Mouse (Mus musculus) forebrain, postnatal 0 days (tissue): Measurements from ENCODE around the gene Naa25. TPM values are rescaled to one million over a fixed set of nuclear protein-coding genes. Genes with fewer than 3 reads are reported as not detected.

Source experiments
- ATAC-seq: fragments of 200-750 bp; cut with Nextera tagmentation; 2 replicates; pipeline ENCODE4 v1.8.0; 2017; ENCODE audit warnings: mild to moderate bottlenecking, moderate library complexity
- DNase-seq: peaks from one replicate; pipeline ENCODE4 v3.0.0-alpha.2; 2015
- H3K27ac ChIP-seq: fragments of 300-500 bp; sonication (generic); 2 replicates; pipeline ENCODE4 v1.5.1; 2014; ENCODE audit warnings: low read depth, mild to moderate bottlenecking, antibody characterized with exemption, low read length, moderate library complexity, mixed read lengths
- H3K27me3 ChIP-seq: fragments of 300-500 bp; sonication (generic); 2 replicates; pipeline ENCODE4 v1.6.1; 2014; ENCODE audit warnings: mild to moderate bottlenecking, low read length, mixed read lengths; ENCODE audit not compliant: insufficient read depth
- H3K36me3 ChIP-seq: fragments of 300-500 bp; sonication (generic); 2 replicates; pipeline ENCODE4 v1.6.1; 2014; ENCODE audit warnings: mild to moderate bottlenecking, moderate library complexity; ENCODE audit not compliant: insufficient read depth
- H3K4me1 ChIP-seq: fragments of 300-500 bp; sonication (generic); 2 replicates; pipeline ENCODE4 v1.6.1; 2014; ENCODE audit warnings: antibody characterized with exemption; ENCODE audit not compliant: insufficient read depth
- H3K4me2 ChIP-seq: fragments of 300-500 bp; sonication (generic); 2 replicates; pipeline ENCODE4 v1.6.1; 2014; ENCODE audit warnings: low read depth, mild to moderate bottlenecking, moderate library complexity
- H3K4me3 ChIP-seq: fragments of 300-500 bp; sonication (generic); 2 replicates; pipeline ENCODE4 v1.5.1; 2014; ENCODE audit warnings: low read depth, low read length, mixed read lengths
- H3K9ac ChIP-seq: fragments of 300-500 bp; sonication (generic); 2 replicates; pipeline ENCODE4 v1.6.1; 2014; ENCODE audit warnings: mild to moderate bottlenecking
- H3K9me3 ChIP-seq: fragments of 300-500 bp; sonication (generic); 2 replicates; pipeline ENCODE4 v1.6.1; 2016; ENCODE audit warnings: low read length
- CTCF ChIP-seq: sonication (generic); IDR thresholded peaks from 2 replicates; pipeline ENCODE4 v1.5.1; 2016; ENCODE audit warnings: antibody characterized with exemption, control low read depth, low read depth
- WGBS: fragments of 180-500 bp; shearing (Covaris S2); extraction: QIAGEN DNeasy Blood & Tissue Kit; methylation state at CpG from one replicate; pipeline ENCODE4 v1.1.7; 2014; 5-methylcytosine and 5-hydroxymethylcytosine counted together
- polyA plus RNA-seq: library from polyadenylated mRNA; unstranded; fragments of >200 nt; fragmentation: Nextera tagmentation; extraction: Ambion mirVana; gene quantifications from 2 replicates; pipeline ENCODE4 v1.2.1, GENCODE M21; 2015
- total RNA-seq: library from RNA; depleted of rRNA; stranded (reverse); fragments of >200 nt; gene quantifications from 2 replicates; pipeline ENCODE4 v1.2.3, GENCODE M21; 2014

Naa25 gene
- total and polyA plus RNA-seq, 2 experiments from 2014 or later: 44.1 to 45.9 TPM

GRCm38 (mm10) chr5:121438756-121439155 lies 41.0 kb downstream of the Naa25 start:
- H3K27me3 ChIP-seq: no peaks in the 10 kb centered on the region
- H3K4me1 ChIP-seq: no peaks in the 10 kb centered on the region
- no peak overlapping the region for H3K9ac ChIP-seq
- no peak overlapping the region for H3K27ac ChIP-seq
- DNase-seq (no peak), ATAC-seq (no peak)
- H3K9me3 ChIP-seq: no peaks in the 10 kb centered on the region
- TF ChIP-seq CTCF: no peak
- H3K4me2 ChIP-seq: no peak overlapping the region
- H3K36me3 ChIP-seq: peaks cover 78% of the 10 kb centered on the region
- 94% methylated on average over 11 of the region's 11 CpGs for WGBS
- no peak overlapping the region for H3K4me3 ChIP-seq

GRCm38 (mm10) chr5:121443548-121443947 lies 45.8 kb downstream of the Naa25 start:
- Histone ChIP-seq H3K27me3 (no peaks in the 10 kb centered on the region), H3K4me3 (no peak overlapping the region), H3K4me1 (no peaks in the 10 kb centered on the region), H3K9ac (no peak overlapping the region), H3K4me2 (no peak overlapping the region), H3K27ac (no peak overlapping the region), H3K9me3 (no peaks in the 10 kb centered on the region), H3K36me3 (peaks cover 81% of the 10 kb centered on the region)
- DNase-seq (peak; percentile 64), ATAC-seq (no peak)
- WGBS: 91% methylated on average over 3 of the region's 3 CpGs
- TF ChIP-seq CTCF: peak; percentile 64

- ATAC-seq: no peak
- Histone ChIP-seq H3K4me2 (no peak overlapping the region), H3K27me3 (no peaks in the 10 kb centered on the region), H3K36me3 (peaks cover 80% of the 10 kb centered on the region), H3K27ac (no peak overlapping the region), H3K9me3 (no peaks in the 10 kb centered on the region), H3K4me1 (no peaks in the 10 kb centered on the region), H3K4me3 (no peak overlapping the region), H3K9ac (no peak overlapping the region)
- 93% methylated on average over 5 of the region's 5 CpGs for WGBS
- TF ChIP-seq CTCF: no peak
- DNase-seq: no peak
These were observed 47.1 kb downstream of the Naa25 start for GRCm38 (mm10) chr5:121444870-121445269.

- no peak overlapping the region for H3K27ac ChIP-seq
- no peak overlapping the region for H3K4me3 ChIP-seq
- H3K4me2 ChIP-seq: no peak overlapping the region
- no peaks in the 10 kb centered on the region for H3K9me3 ChIP-seq
- peak; percentile 47 for TF ChIP-seq CTCF
- H3K36me3 ChIP-seq: peaks cover 65% of the 10 kb centered on the region
- no peaks in the 10 kb centered on the region for H3K27me3 ChIP-seq
- ATAC-seq: no peak
- WGBS: 92% methylated on average over 3 of the region's 3 CpGs
- H3K9ac ChIP-seq: no peak overlapping the region
- no peak for DNase-seq
- H3K4me1 ChIP-seq: no peaks in the 10 kb centered on the region
These were observed 50.7 kb downstream of the Naa25 start for GRCm38 (mm10) chr5:121448450-121448849.

GRCm38 (mm10) chr5:121449976-121450375 lies 52.2 kb downstream of the Naa25 start:
- TF ChIP-seq CTCF: peak; percentile 43; the same call in 1 of the 2 replicates
- no peak overlapping the region for H3K9ac ChIP-seq
- no peak for ATAC-seq
- no peak overlapping the region for H3K27ac ChIP-seq
- peaks cover 51% of the 10 kb centered on the region for H3K36me3 ChIP-seq
- no peak overlapping the region for H3K4me3 ChIP-seq
- peak; percentile 54 for DNase-seq
- no peak overlapping the region for H3K4me2 ChIP-seq
- H3K4me1 ChIP-seq: no peaks in the 10 kb centered on the region
- H3K27me3 ChIP-seq: no peaks in the 10 kb centered on the region
- no peaks in the 10 kb centered on the region for H3K9me3 ChIP-seq
- 59% methylated on average over 6 of the region's 6 CpGs for WGBS

GRCm38 (mm10) chr5:121450476-121450875 lies 52.7 kb downstream of the Naa25 start:
- DNase-seq (no peak), ATAC-seq (no peak)
- no peak overlapping the region; the same call in 1 of the 2 replicates for H3K4me3 ChIP-seq
- H3K9ac ChIP-seq: no peak overlapping the region; the same call in 1 of the 2 replicates
- peak overlapping the region; percentile 81; the same call in 1 of the 2 replicates for H3K4me2 ChIP-seq
- H3K9me3 ChIP-seq: no peaks in the 10 kb centered on the region
- no peak overlapping the region for H3K27ac ChIP-seq
- WGBS: 82% methylated on average over 9 of the region's 9 CpGs
- H3K36me3 ChIP-seq: peaks cover 46% of the 10 kb centered on the region
- no peaks in the 10 kb centered on the region for H3K27me3 ChIP-seq
- H3K4me1 ChIP-seq: no peaks in the 10 kb centered on the region
- no peak for TF ChIP-seq CTCF

GRCm38 (mm10) chr5:121451203-121451602 lies 53.5 kb downstream of the Naa25 start:
- H3K4me1 ChIP-seq: no peaks in the 10 kb centered on the region
- peaks cover 39% of the 10 kb centered on the region for H3K36me3 ChIP-seq
- no peaks in the 10 kb centered on the region for H3K9me3 ChIP-seq
- H3K27me3 ChIP-seq: no peaks in the 10 kb centered on the region
- peak overlapping the region; percentile 80 for H3K4me3 ChIP-seq
- ATAC-seq (no peak), DNase-seq (peak; percentile 19)
- WGBS: 14% methylated on average over 8 of the region's 8 CpGs
- H3K27ac ChIP-seq: peak overlapping the region; percentile 97
- no peak for TF ChIP-seq CTCF
- H3K9ac ChIP-seq: peak overlapping the region; percentile 98
- peak overlapping the region; percentile 81 for H3K4me2 ChIP-seq
